Mouse (Mus musculus) erythroblast, embryonic 14.5 days (primary cell): ENCODE measurements around the gene Tmem132b. TPM values are rescaled to one million over a fixed set of nuclear protein-coding genes. Genes with fewer than 3 reads are reported as not detected.
A peak's percentile ranks its signal among the peaks of the same experiment; 100 is the strongest.

Experiments
- H3K27me3 ChIP-seq: 2 replicates; pipeline ENCODE4 v1.6.1; 2012; ENCODE audit warnings: inconsistent platforms; ENCODE audit not compliant: control insufficient read depth
- H3K36me3 ChIP-seq: 2 replicates; pipeline ENCODE4 v1.6.1; 2012; ENCODE audit warnings: mild to moderate bottlenecking, inconsistent platforms; ENCODE audit not compliant: control insufficient read depth
- H3K4me1 ChIP-seq: 2 replicates; pipeline ENCODE4 v1.6.1; 2012; ENCODE audit warnings: inconsistent platforms; ENCODE audit not compliant: control insufficient read depth
- H3K4me3 ChIP-seq: replicated peaks from 2 replicates; pipeline ENCODE3; 2012; ENCODE audit warnings: moderate library complexity, mild to moderate bottlenecking, inconsistent platforms
- H3K9me3 ChIP-seq: 2 replicates; pipeline ENCODE4 v1.6.1; 2012; ENCODE audit warnings: low read length, inconsistent platforms, mixed read lengths; ENCODE audit not compliant: control insufficient read depth
- GATA1 ChIP-seq: IDR thresholded peaks from 2 replicates; pipeline ENCODE4 v1.6.1; 2012; ENCODE audit warnings: low read length, inconsistent platforms, mixed read lengths
- TAL1 ChIP-seq: IDR thresholded peaks from 3 replicates; pipeline ENCODE4 v1.6.1; 2012; ENCODE audit warnings: low read length, inconsistent platforms, mixed read lengths
- polyA plus RNA-seq: library from polyadenylated mRNA; stranded (reverse); fragments of >175 nt; gene quantifications from 2 replicates; pipeline ENCODE4 v1.2.3, GENCODE M21; 2012

The Tmem132b gene
- polyA plus RNA-seq, 1 experiment: not detected

DNA sequence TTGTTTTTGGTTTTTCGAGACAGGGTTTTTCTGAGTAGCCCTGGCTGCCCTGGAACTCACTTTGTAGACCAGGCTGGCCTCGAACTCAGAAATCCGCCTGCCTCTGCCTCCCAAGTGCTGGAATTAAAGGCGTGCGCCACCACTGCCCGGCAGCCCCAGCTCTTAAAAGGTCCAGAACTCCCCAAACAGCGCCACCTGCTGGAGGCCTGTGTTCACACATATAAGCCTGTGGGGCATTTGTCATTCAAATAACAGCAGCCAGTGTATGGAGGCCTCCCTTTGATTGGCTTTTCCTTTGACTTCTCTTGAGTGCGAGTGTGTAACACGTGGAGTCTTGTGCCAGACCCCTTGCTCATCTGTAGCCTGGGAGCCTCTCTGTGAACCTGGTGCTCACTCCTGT is 24.0 kb upstream of the Tmem132b start:
- H3K27me3 ChIP-seq: no peaks in the 10 kb centered on the region
- no peaks in the 10 kb centered on the region for H3K4me1 ChIP-seq
- peaks cover 4% of the 10 kb centered on the region; the same call in 1 of the 2 replicates for H3K9me3 ChIP-seq
- no peak overlapping the region for H3K4me3 ChIP-seq
- peaks cover 62% of the 10 kb centered on the region for H3K36me3 ChIP-seq
- TF ChIP-seq TAL1 (no peak), GATA1 (no peak)

DNA sequence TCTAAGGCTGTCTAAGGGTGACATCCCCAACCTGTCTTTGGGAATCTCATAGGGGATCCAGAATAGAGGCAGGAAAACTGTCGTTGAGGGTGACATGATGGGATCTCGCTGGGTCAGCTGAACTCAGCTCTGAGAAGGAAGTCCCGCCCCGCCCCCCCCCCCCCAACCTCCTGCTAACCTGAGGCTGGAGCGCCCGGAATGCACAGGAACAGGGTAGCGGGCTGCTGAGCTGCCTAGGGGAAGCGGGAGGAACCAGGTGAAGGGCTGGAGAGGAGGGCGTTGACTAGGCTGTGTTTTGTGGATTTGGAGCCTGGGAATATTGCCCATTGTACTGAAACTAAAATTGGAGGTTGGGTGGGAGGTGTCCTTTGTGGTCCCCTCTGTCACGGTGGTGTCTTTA is 23.6 kb upstream of the Tmem132b start:
- no peaks in the 10 kb centered on the region for H3K4me1 ChIP-seq
- peaks cover 4% of the 10 kb centered on the region; the same call in 1 of the 2 replicates for H3K9me3 ChIP-seq
- peaks cover 62% of the 10 kb centered on the region for H3K36me3 ChIP-seq
- H3K4me3 ChIP-seq: no peak overlapping the region
- TF ChIP-seq TAL1 (no peak), GATA1 (no peak)
- no peaks in the 10 kb centered on the region for H3K27me3 ChIP-seq

DNA sequence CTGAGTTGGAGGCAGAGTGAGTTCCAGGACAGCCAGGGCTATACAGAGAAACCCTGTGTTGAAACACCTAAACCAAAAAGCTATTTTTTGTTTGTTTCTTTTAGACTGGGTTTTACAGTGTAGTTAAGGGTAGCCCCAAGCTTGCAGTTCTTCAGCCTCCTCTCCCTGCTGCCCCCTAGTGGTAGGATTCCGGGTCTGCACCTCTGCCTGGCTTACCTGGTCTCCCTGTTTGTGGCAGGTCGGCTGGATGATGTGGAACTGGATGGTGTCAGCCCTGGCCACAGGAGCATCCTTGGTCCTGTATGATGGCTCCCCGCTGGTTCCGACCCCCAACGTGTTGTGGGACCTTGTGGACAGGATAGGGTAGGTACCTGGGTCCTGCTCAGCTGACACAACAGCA is 22.0 kb upstream of the Tmem132b start:
- no peak for TF ChIP-seq GATA1
- no peak for TF ChIP-seq TAL1
- peaks cover 67% of the 10 kb centered on the region for H3K36me3 ChIP-seq
- H3K4me1 ChIP-seq: no peaks in the 10 kb centered on the region
- no peak overlapping the region for H3K4me3 ChIP-seq
- peaks cover 4% of the 10 kb centered on the region; the same call in 1 of the 2 replicates for H3K9me3 ChIP-seq
- no peaks in the 10 kb centered on the region for H3K27me3 ChIP-seq

- no peak for TF ChIP-seq GATA1
- TF ChIP-seq TAL1: no peak
Measured at GRCm38 (mm10) chr5:125515006-125515405, 16.6 kb upstream of the Tmem132b start.

DNA sequence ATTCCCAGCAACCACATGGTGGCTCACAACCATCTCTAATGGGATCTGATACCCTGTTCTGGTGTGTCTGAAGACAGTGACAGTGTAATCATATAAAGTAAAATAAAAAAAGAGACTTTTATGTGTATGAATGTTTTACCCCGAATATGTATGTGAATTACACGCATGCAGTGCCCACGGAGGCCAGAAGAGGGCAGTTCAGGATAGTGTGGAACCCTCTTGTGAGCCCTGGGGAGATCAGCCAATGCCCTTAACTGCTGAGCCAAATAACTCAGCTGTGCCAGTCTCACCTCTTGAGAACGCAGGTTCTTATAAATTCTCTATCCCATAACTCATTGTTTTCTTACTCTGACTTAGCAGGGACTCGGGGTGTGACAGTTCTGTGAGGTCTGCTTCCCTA is 12.9 kb upstream of the Tmem132b start:
- H3K9me3 ChIP-seq: no peaks in the 10 kb centered on the region
- peaks cover 36% of the 10 kb centered on the region for H3K36me3 ChIP-seq
- no peaks in the 10 kb centered on the region for H3K27me3 ChIP-seq
- TF ChIP-seq GATA1: no peak
- no peak for TF ChIP-seq TAL1
- H3K4me3 ChIP-seq: no peak overlapping the region
- H3K4me1 ChIP-seq: peaks cover 12% of the 10 kb centered on the region

More at GRCm38 (mm10) chr5:125515006-125515405, 16.6 kb upstream of the Tmem132b start:
- Histone ChIP-seq H3K36me3 (peaks cover 62% of the 10 kb centered on the region), H3K27me3 (no peaks in the 10 kb centered on the region), H3K9me3 (no peaks in the 10 kb centered on the region), H3K4me1 (no peaks in the 10 kb centered on the region), H3K4me3 (no peak overlapping the region)

GRCm38 (mm10) chr5:125520930-125521590 is 10.5 kb upstream of the Tmem132b start:
- H3K36me3 ChIP-seq: peaks cover 13% of the 10 kb centered on the region
- H3K4me3 ChIP-seq: peak overlapping the region; percentile 32

DNA sequence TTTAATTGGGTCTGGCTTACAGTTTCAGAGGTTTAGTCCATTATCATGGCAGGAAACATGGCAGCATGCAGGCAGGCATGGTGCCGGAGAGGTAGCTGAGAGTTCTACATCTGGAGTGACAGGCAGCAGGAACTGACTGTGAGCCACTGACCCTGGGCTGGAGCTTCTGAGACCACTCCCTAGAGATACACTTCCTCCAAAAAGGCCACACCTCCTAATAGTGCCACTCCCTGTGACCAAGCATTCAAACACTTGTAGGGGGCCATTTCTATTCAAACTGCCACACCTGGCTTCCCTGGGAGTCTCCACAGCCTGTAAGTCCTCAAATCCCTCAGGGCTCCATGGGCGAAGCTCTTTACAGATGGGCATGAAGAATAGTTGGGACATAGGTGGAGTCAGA is 8.2 kb upstream of the Tmem132b start:
- Histone ChIP-seq H3K9me3 (peaks cover 16% of the 10 kb centered on the region), H3K4me3 (no peak overlapping the region), H3K36me3 (no peaks in the 10 kb centered on the region; the same call in 1 of the 2 replicates), H3K27me3 (peaks cover 2% of the 10 kb centered on the region), H3K4me1 (peaks cover 12% of the 10 kb centered on the region)
- TF ChIP-seq TAL1 (no peak), GATA1 (no peak)

More at GRCm38 (mm10) chr5:125520930-125521590, 10.5 kb upstream of the Tmem132b start:
- Histone ChIP-seq H3K9me3 (peaks cover 8% of the 10 kb centered on the region), H3K4me1 (peaks cover 12% of the 10 kb centered on the region), H3K27me3 (no peaks in the 10 kb centered on the region)
- TF ChIP-seq GATA1 (no peak), TAL1 (no peak)

DNA sequence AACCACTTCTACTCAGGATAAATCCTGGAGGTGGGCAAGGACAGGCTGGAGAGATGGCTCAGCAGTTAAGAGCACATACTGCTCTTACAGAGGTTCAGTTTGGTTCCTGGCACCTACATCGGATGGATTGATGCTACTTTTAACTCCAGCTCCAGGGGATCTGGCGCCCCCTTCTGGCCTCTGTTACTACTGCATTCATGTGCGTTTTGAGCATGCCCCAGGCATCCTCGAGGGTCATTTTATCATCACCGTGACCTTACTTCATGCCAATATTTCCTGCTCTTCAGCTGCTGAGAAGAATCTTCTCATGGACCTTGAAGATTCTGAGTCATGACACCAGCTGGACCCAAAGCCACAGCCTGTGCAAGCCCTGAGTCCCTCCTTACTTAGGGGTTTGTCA is 6.1 kb upstream of the Tmem132b start:
- H3K36me3 ChIP-seq: no peaks in the 10 kb centered on the region
- H3K27me3 ChIP-seq: peaks cover 17% of the 10 kb centered on the region
- no peak overlapping the region for H3K4me3 ChIP-seq
- H3K4me1 ChIP-seq: peaks cover 12% of the 10 kb centered on the region
- no peak for TF ChIP-seq GATA1
- no peak for TF ChIP-seq TAL1
- H3K9me3 ChIP-seq: peaks cover 16% of the 10 kb centered on the region

- peaks cover 16% of the 10 kb centered on the region for H3K9me3 ChIP-seq
- TF ChIP-seq TAL1 (no peak), GATA1 (no peak)
- H3K27me3 ChIP-seq: peaks cover 24% of the 10 kb centered on the region
- peaks cover 6% of the 10 kb centered on the region for H3K4me1 ChIP-seq
- no peaks in the 10 kb centered on the region for H3K36me3 ChIP-seq
- H3K4me3 ChIP-seq: no peak overlapping the region
Measured at GRCm38 (mm10) chr5:125526464-125526863, 5.1 kb upstream of the Tmem132b start.

GRCm38 (mm10) chr5:125529109-125529508 is 2.5 kb upstream of the Tmem132b start:
- H3K9me3 ChIP-seq: peaks cover 16% of the 10 kb centered on the region
- H3K4me1 ChIP-seq: peaks cover 2% of the 10 kb centered on the region; the same call in 1 of the 2 replicates
- no peaks in the 10 kb centered on the region for H3K36me3 ChIP-seq
- TF ChIP-seq TAL1 (no peak), GATA1 (no peak)
- peaks cover 51% of the 10 kb centered on the region for H3K27me3 ChIP-seq
- H3K4me3 ChIP-seq: no peak overlapping the region
